Mouse (Mus musculus): ENCODE results near the gene Gm40193. TPM values are rescaled to one million over a fixed set of nuclear protein-coding genes. Genes with fewer than 3 reads are reported as not detected.

The Gm40193 gene
- polyA plus RNA-seq, 1 experiment, result not detected

- H3K4me2 ChIP-seq (ENCODE audit: low read depth), result no peak overlapping the region
- no peak for TF ChIP-seq E2F4 (IDR thresholded peaks at IDR 0.05; ENCODE audit: insufficient read depth)
- no peak overlapping the region for H3K4me3 ChIP-seq
- H3K27me3 ChIP-seq (ENCODE audit: control insufficient read depth, insufficient read depth, insufficient read length), result no peaks in the 10 kb centered on the region
- H3K79me2 ChIP-seq (ENCODE audit: control insufficient read depth, insufficient read depth), result no peaks in the 10 kb centered on the region
- no peak overlapping the region for H3ac ChIP-seq (ENCODE audit: control insufficient read depth, insufficient read length)
- no peaks in the 10 kb centered on the region for H3K36me3 ChIP-seq (ENCODE audit: control insufficient read depth, insufficient read depth)
Observed at GRCm38 (mm10) chr11:70489684-70490083, 43.1 kb downstream of the Gm40193 start.

- no peaks in the 10 kb centered on the region for H3K79me2 ChIP-seq (ENCODE audit: control insufficient read depth, insufficient read depth)
- H3K4me2 ChIP-seq (ENCODE audit: low read depth), result no peak overlapping the region
- H3K4me3 ChIP-seq, result no peak overlapping the region
- H3K27me3 ChIP-seq (ENCODE audit: control insufficient read depth, insufficient read depth, insufficient read length), result no peaks in the 10 kb centered on the region
- TF ChIP-seq MYOD1 (IDR thresholded peaks at IDR 0.05; ENCODE audit: control insufficient read depth in 1 of 3, insufficient read length in 2 of 3, low read depth in 2 of 3) (no peak), SRF (IDR thresholded peaks at IDR 0.05; ENCODE audit: control insufficient read depth, insufficient read length, low read depth) (no peak), USF1 (IDR thresholded peaks at IDR 0.05; ENCODE audit: low read depth) (no peak), MYOG (IDR thresholded peaks at IDR 0.05; ENCODE audit: control insufficient read depth in 1 of 3, insufficient read depth in 1 of 3, insufficient read length in 2 of 3, low read depth in 2 of 3) (no peak), CEBPB (IDR thresholded peaks at IDR 0.05; ENCODE audit: insufficient read depth, poor library complexity, severe bottlenecking) (no peak), POLR2AphosphoS2 (IDR thresholded peaks at IDR 0.05; ENCODE audit: insufficient read length, low read depth) (no peak), POLR2A (IDR thresholded peaks at IDR 0.05; ENCODE audit: insufficient read length, low read depth) (no peak), TCF12 (IDR thresholded peaks at IDR 0.05; ENCODE audit: insufficient read depth, poor library complexity, severe bottlenecking) (no peak), E2F4 (IDR thresholded peaks at IDR 0.05; ENCODE audit: insufficient read depth) (no peak), MAX (IDR thresholded peaks at IDR 0.05; ENCODE audit: low read depth) (no peak), REST (IDR thresholded peaks at IDR 0.05; ENCODE audit: insufficient read depth, insufficient read length) (no peak), TCF3 (IDR thresholded peaks at IDR 0.05; ENCODE audit: insufficient read length, low read depth) (no peak)
- H3K36me3 ChIP-seq (ENCODE audit: control insufficient read depth, insufficient read depth), result no peaks in the 10 kb centered on the region
- no peak overlapping the region for H3ac ChIP-seq (ENCODE audit: control insufficient read depth, insufficient read length)
Observed at GRCm38 (mm10) chr11:70489138-70489537, 43.6 kb downstream of the Gm40193 start.

- no peak overlapping the region for H3K4me2 ChIP-seq (ENCODE audit: low read depth)
- no peaks in the 10 kb centered on the region for H3K27me3 ChIP-seq (ENCODE audit: control insufficient read depth, insufficient read depth, insufficient read length)
- no peak overlapping the region for H3K4me3 ChIP-seq
- H3K79me2 ChIP-seq (ENCODE audit: control insufficient read depth, insufficient read depth), result no peaks in the 10 kb centered on the region
- no peaks in the 10 kb centered on the region for H3K36me3 ChIP-seq (ENCODE audit: control insufficient read depth, insufficient read depth)
- TF ChIP-seq MYOD1 (IDR thresholded peaks at IDR 0.05; ENCODE audit: control insufficient read depth in 1 of 3, insufficient read length in 2 of 3, low read depth in 2 of 3) (no peak), TCF3 (IDR thresholded peaks at IDR 0.05; ENCODE audit: insufficient read length, low read depth) (no peak), USF1 (IDR thresholded peaks at IDR 0.05; ENCODE audit: low read depth) (no peak), TCF12 (IDR thresholded peaks at IDR 0.05; ENCODE audit: insufficient read depth, poor library complexity, severe bottlenecking) (no peak), E2F4 (IDR thresholded peaks at IDR 0.05; ENCODE audit: insufficient read depth) (no peak), CEBPB (IDR thresholded peaks at IDR 0.05; ENCODE audit: insufficient read depth, poor library complexity, severe bottlenecking) (no peak), REST (IDR thresholded peaks at IDR 0.05; ENCODE audit: insufficient read depth, insufficient read length) (no peak), POLR2A (IDR thresholded peaks at IDR 0.05; ENCODE audit: insufficient read length, low read depth) (no peak)
- H3ac ChIP-seq (ENCODE audit: control insufficient read depth, insufficient read length), result no peak overlapping the region
Observed at GRCm38 (mm10) chr11:70487816-70488215, 44.9 kb downstream of the Gm40193 start.

- no peaks in the 10 kb centered on the region for H3K36me3 ChIP-seq (ENCODE audit: control insufficient read depth, insufficient read depth)
- no peak for TF ChIP-seq TCF3 (IDR thresholded peaks at IDR 0.05; ENCODE audit: insufficient read length, low read depth)
- TF ChIP-seq CEBPB (IDR thresholded peaks at IDR 0.05; ENCODE audit: insufficient read depth, poor library complexity, severe bottlenecking), result no peak
- TF ChIP-seq E2F4 (IDR thresholded peaks at IDR 0.05; ENCODE audit: insufficient read depth), result no peak
- no peak for TF ChIP-seq POLR2AphosphoS2 (IDR thresholded peaks at IDR 0.05; ENCODE audit: insufficient read length, low read depth)
- no peak for TF ChIP-seq TCF12 (IDR thresholded peaks at IDR 0.05; ENCODE audit: insufficient read depth, poor library complexity, severe bottlenecking)
- TF ChIP-seq POLR2A (IDR thresholded peaks at IDR 0.05; ENCODE audit: insufficient read length, low read depth), result no peak
- no peak for TF ChIP-seq REST (IDR thresholded peaks at IDR 0.05; ENCODE audit: insufficient read depth, insufficient read length)
- no peak for TF ChIP-seq MYOG (IDR thresholded peaks at IDR 0.05; ENCODE audit: control insufficient read depth in 1 of 3, insufficient read depth in 1 of 3, insufficient read length in 2 of 3, low read depth in 2 of 3)
- TF ChIP-seq SRF (IDR thresholded peaks at IDR 0.05; ENCODE audit: control insufficient read depth, insufficient read length, low read depth), result no peak
- TF ChIP-seq MAX (IDR thresholded peaks at IDR 0.05; ENCODE audit: low read depth), result no peak
- no peak for TF ChIP-seq MYOD1 (IDR thresholded peaks at IDR 0.05; ENCODE audit: control insufficient read depth in 1 of 3, insufficient read length in 2 of 3, low read depth in 2 of 3)
- no peak for TF ChIP-seq USF1 (IDR thresholded peaks at IDR 0.05; ENCODE audit: low read depth)
- no peak overlapping the region for H3K4me2 ChIP-seq (ENCODE audit: low read depth)
- H3ac ChIP-seq (ENCODE audit: control insufficient read depth, insufficient read length), result no peak overlapping the region
- H3K4me3 ChIP-seq, result no peak overlapping the region
- H3K27me3 ChIP-seq (ENCODE audit: control insufficient read depth, insufficient read depth, insufficient read length), result no peaks in the 10 kb centered on the region
- H3K79me2 ChIP-seq (ENCODE audit: control insufficient read depth, insufficient read depth), result no peaks in the 10 kb centered on the region
Observed at GRCm38 (mm10) chr11:70485498-70485897, 47.2 kb downstream of the Gm40193 start.

Other genes with a start within 250 kb of the Gm40193 start
- gene Alox12e, start 210.3 kb downstream of the Gm40193 start, polyA plus RNA-seq (2012; fragmentation: generic; extraction: Trizol), result not detected
- not detected for gene Alox15, start 180.9 kb downstream of the Gm40193 start, polyA plus RNA-seq (2012; fragmentation: generic; extraction: Trizol)
- gene Pelp1, start 122.9 kb downstream of the Gm40193 start, polyA plus RNA-seq (2012; fragmentation: generic; extraction: Trizol), result 26.5 TPM
- 20.1 TPM for gene Arrb2, start 100.3 kb downstream of the Gm40193 start, polyA plus RNA-seq (2012; fragmentation: generic; extraction: Trizol)
- 29.6 TPM for gene Med11, start 81.0 kb downstream of the Gm40193 start, polyA plus RNA-seq (2012; fragmentation: generic; extraction: Trizol)
- gene Zmynd15, start 73.5 kb downstream of the Gm40193 start, polyA plus RNA-seq (2012; fragmentation: generic; extraction: Trizol), result not detected
- 0.08 TPM for gene Cxcl16, start 73.0 kb downstream of the Gm40193 start, polyA plus RNA-seq (2012; fragmentation: generic; extraction: Trizol)
- not detected for gene Tm4sf5, start 27.7 kb downstream of the Gm40193 start, polyA plus RNA-seq (2012; fragmentation: generic; extraction: Trizol)
- not detected for gene Vmo1, start 18.3 kb downstream of the Gm40193 start, polyA plus RNA-seq (2012; fragmentation: generic; extraction: Trizol)
- gene Gltpd2, start 13.7 kb downstream of the Gm40193 start, polyA plus RNA-seq (2012; fragmentation: generic; extraction: Trizol), result not detected
- gene Psmb6, start 7.6 kb downstream of the Gm40193 start, polyA plus RNA-seq (2012; fragmentation: generic; extraction: Trizol), result 575 TPM
- gene Pld2, start 7.1 kb upstream of the Gm40193 start, polyA plus RNA-seq (2012; fragmentation: generic; extraction: Trizol), result 10.2 TPM
- gene Mink1, start 29.9 kb upstream of the Gm40193 start, polyA plus RNA-seq (2012; fragmentation: generic; extraction: Trizol), result 34.4 TPM
- 0.10 TPM for gene 4930544D05Rik, start 82.9 kb upstream of the Gm40193 start, polyA plus RNA-seq (2012; fragmentation: generic; extraction: Trizol)
- 5.3 TPM for gene Chrne, start 86.3 kb upstream of the Gm40193 start, polyA plus RNA-seq (2012; fragmentation: generic; extraction: Trizol)
- gene Gp1ba, start 106.2 kb upstream of the Gm40193 start, polyA plus RNA-seq (2012; fragmentation: generic; extraction: Trizol), result 0.22 TPM
- gene Rnf167, start 114.3 kb upstream of the Gm40193 start, polyA plus RNA-seq (2012; fragmentation: generic; extraction: Trizol), result 16.7 TPM
- gene Slc25a11, start 114.5 kb upstream of the Gm40193 start, polyA plus RNA-seq (2012; fragmentation: generic; extraction: Trizol), result 165 TPM
- 2,636 TPM for gene Pfn1, start 121.7 kb upstream of the Gm40193 start, polyA plus RNA-seq (2012; fragmentation: generic; extraction: Trizol)
- 1,792 TPM for gene Eno3, start 124.3 kb upstream of the Gm40193 start, polyA plus RNA-seq (2012; fragmentation: generic; extraction: Trizol)
- gene Spag7, start 136.5 kb upstream of the Gm40193 start, polyA plus RNA-seq (2012; fragmentation: generic; extraction: Trizol), result 52.4 TPM
- gene Camta2, start 155.2 kb upstream of the Gm40193 start, polyA plus RNA-seq (2012; fragmentation: generic; extraction: Trizol), result 11.9 TPM
- 1.1 TPM for gene Inca1, start 167.2 kb upstream of the Gm40193 start, polyA plus RNA-seq (2012; fragmentation: generic; extraction: Trizol)
- 96.3 TPM for gene Kif1c, start 167.6 kb upstream of the Gm40193 start, polyA plus RNA-seq (2012; fragmentation: generic; extraction: Trizol)
- gene Zfp3, start 231.3 kb upstream of the Gm40193 start, polyA plus RNA-seq (2012; fragmentation: generic; extraction: Trizol), result 2.7 TPM